Mouse (Mus musculus): ENCODE data around the gene Trp53rkb. TPM values are rescaled to one million over a fixed set of nuclear protein-coding genes. Genes with fewer than 3 reads are reported as not detected.

Trp53rkb gene
- polyA plus RNA-seq, 1 experiment from 2014 or later = 6.4 TPM

DNA sequence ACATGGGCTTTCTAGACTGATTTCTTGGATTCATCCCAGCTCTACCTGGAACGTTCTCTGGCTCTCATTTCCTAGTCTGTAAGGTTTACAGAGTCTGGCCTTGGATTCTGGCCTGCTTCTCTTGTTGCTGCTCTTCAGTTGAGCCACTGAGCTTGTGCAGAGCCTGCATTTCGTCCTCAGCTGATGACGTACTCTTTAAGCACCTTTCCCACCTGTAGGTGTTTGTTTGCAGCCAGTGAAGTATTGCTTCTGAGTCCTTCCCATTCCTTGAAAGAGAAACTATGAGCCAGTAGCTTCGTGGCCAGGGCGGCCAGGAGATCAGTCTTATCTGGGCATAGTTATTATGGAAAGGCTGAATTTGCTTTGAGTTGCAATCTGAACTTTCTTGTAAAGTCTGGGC, 32.1 kb downstream of the Trp53rkb start:
- Histone ChIP-seq H3K4me1 (replicated peaks) (peaks cover 26% of the 10 kb centered on the region), H3K9ac (no peak overlapping the region), H3K36me3 (no peaks in the 10 kb centered on the region), H3K4me3 (replicated peaks) (no peak overlapping the region), H3K27ac (no peak overlapping the region), H3K27me3 (replicated peaks) (no peaks in the 10 kb centered on the region), H3K9me3 (no peaks in the 10 kb centered on the region), H3K4me2 (replicated peaks) (no peak overlapping the region)
- ATAC-seq = no peak
- 78% methylated on average over 5 of the region's 5 CpGs for WGBS

DNA sequence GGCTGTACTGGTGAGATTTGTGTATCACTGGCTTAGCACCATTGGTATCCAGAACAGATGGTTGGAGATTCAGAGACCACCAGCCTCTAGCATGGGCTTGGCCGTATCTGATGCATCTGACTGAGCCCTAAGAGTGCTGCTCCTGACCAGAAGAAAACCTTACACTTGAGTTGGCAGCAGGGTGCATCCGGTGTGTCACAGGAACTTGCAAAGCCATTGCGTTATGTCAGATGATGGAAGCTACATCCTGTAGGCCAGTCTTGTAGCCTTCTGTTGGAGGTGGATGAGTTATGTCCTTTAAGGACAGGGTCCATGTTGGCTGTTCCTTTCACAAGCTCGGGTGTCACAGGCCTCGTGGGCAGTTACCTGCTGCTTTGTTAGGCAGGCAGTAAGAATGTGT, 32.7 kb downstream of the Trp53rkb start:
- no peaks in the 10 kb centered on the region for H3K9me3 ChIP-seq
- WGBS = 93% methylated on average over 5 of the region's 5 CpGs
- H3K4me1 ChIP-seq (replicated peaks) = peaks cover 26% of the 10 kb centered on the region
- no peak overlapping the region for H3K9ac ChIP-seq
- no peak overlapping the region for H3K27ac ChIP-seq
- H3K4me3 ChIP-seq (replicated peaks) = no peak overlapping the region
- no peak overlapping the region for H3K4me2 ChIP-seq (replicated peaks)
- no peaks in the 10 kb centered on the region for H3K27me3 ChIP-seq (replicated peaks)
- ATAC-seq = no peak
- no peaks in the 10 kb centered on the region for H3K36me3 ChIP-seq

DNA sequence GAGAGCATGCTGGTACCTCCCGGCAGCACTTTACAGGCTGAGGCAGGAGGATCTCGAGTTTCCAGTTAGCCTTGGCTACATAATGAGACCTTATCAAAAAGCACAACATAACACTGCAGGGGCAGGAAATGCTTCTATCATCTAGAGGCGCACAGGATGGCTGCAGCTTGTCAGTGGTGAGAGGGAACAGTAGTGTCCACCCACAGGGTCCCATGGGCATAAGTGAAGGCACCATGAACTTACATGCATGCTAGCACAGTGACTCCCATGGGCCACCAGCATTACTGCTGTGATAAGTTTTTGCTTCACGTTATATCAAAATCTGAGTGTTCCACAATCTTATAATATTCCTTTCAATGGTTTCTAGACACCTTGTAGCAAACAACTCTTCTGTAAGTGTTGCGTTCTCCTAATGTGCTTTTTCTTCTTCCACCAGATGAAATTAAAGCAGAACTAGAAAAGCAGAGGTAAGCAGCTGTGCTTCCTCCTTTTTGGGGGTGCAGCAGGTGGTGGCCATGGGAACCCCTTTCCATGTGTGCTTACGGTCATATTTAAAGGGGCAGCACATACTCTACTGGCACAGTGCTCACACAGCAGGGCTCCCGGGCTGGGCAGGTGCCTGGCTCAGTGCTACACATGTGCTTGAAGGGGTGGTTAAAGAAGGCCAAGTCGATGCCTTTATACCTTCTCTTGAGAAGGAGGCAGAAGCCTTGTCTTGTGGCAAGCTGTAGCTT, 34.3 kb downstream of the Trp53rkb start:
- Histone ChIP-seq H3K27ac (no peak overlapping the region), H3K4me1 (replicated peaks) (peaks cover 10% of the 10 kb centered on the region), H3K9me3 (no peaks in the 10 kb centered on the region), H3K4me3 (replicated peaks) (no peak overlapping the region), H3K4me2 (replicated peaks) (no peak overlapping the region), H3K27me3 (replicated peaks) (no peaks in the 10 kb centered on the region), H3K36me3 (no peaks in the 10 kb centered on the region), H3K9ac (no peak overlapping the region)
- ATAC-seq = no peak
- 88% methylated on average over 8 of the region's 8 CpGs for WGBS

DNA sequence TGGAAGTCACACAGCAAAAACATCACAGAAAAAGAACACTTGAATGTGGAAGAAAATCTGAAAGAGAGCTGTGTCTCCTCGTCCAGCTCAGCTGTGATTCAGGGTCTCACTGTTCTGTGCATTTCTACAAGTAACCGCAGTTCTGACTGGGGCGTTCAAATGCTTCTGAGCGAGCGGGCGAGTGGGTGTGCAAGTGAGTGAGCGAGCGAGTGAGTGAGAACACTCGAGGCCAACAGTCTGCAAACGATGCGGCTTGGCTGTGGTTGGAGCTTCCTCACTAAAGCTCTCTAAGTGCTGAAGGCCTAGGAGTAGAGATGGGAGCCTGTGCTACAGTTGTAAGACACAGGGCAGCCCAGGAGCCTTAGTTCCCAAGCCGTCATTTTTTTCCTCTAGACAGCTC, 36.0 kb downstream of the Trp53rkb start:
- Histone ChIP-seq H3K4me3 (replicated peaks) (no peak overlapping the region), H3K36me3 (no peaks in the 10 kb centered on the region), H3K27ac (no peak overlapping the region), H3K9ac (no peak overlapping the region), H3K4me1 (replicated peaks) (no peaks in the 10 kb centered on the region), H3K4me2 (replicated peaks) (no peak overlapping the region), H3K9me3 (no peaks in the 10 kb centered on the region), H3K27me3 (replicated peaks) (no peaks in the 10 kb centered on the region)
- no peak for ATAC-seq
- 89% methylated on average over 12 of the region's 12 CpGs for WGBS

DNA sequence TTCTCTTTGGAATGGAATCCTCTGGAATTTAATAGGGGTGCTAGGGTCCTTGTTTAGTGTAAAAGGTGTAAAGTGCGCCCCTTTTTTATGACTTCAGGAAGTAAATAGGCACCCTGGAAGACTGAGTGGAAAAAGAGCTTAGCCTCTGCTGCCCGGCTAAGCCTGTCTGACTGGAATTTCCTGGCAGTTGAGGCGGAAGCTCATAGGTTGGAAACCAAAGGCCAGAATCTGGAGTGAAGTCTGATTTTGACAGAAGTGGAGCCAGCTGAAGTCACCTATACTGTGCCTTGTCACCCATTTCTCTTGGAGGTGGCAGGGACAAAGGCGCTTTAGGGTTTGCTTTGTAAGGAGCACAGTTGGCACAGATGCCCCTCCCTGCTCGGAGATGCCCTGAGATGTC, 38.0 kb downstream of the Trp53rkb start:
- ATAC-seq = peak; percentile 84
- Histone ChIP-seq H3K9me3 (no peaks in the 10 kb centered on the region), H3K27me3 (replicated peaks) (no peaks in the 10 kb centered on the region), H3K4me1 (replicated peaks) (no peaks in the 10 kb centered on the region), H3K4me2 (replicated peaks) (no peak overlapping the region), H3K4me3 (replicated peaks) (no peak overlapping the region), H3K9ac (no peak overlapping the region), H3K27ac (no peak overlapping the region), H3K36me3 (0 out of 2 replicates have a peak, but pooled peaks cover 3% of the 10 kb centered on the region)
- 78% methylated on average over 5 of the region's 5 CpGs for WGBS

DNA sequence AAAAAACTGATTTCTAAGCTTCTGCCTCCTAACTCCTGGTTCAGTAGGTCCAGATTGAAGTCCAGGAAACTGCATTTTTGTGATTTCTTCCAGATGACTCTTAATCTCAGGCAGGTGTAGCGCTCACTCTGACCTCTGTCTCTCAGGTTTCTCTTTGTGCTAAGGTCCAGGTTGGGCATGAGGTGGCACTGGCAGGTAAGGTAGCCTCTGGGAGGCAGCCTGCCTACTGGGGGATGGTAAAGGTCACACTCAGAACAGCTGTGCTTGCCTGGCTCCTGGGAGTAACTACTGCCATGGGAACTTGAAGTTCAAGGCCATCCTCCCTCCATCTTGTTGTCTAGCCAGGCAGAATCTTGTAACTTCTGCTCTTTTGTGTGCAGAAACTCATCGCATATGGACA, 41.8 kb downstream of the Trp53rkb start:
- Histone ChIP-seq H3K4me2 (replicated peaks) (no peak overlapping the region), H3K27me3 (replicated peaks) (no peaks in the 10 kb centered on the region), H3K27ac (no peak overlapping the region), H3K4me1 (replicated peaks) (no peaks in the 10 kb centered on the region), H3K9me3 (no peaks in the 10 kb centered on the region), H3K4me3 (replicated peaks) (no peak overlapping the region), H3K36me3 (peaks cover 12% of the 10 kb centered on the region; the same call in 1 of the 2 replicates), H3K9ac (no peak overlapping the region)
- ATAC-seq = no peak
- 95% methylated on average over 2 of the region's 2 CpGs for WGBS

DNA sequence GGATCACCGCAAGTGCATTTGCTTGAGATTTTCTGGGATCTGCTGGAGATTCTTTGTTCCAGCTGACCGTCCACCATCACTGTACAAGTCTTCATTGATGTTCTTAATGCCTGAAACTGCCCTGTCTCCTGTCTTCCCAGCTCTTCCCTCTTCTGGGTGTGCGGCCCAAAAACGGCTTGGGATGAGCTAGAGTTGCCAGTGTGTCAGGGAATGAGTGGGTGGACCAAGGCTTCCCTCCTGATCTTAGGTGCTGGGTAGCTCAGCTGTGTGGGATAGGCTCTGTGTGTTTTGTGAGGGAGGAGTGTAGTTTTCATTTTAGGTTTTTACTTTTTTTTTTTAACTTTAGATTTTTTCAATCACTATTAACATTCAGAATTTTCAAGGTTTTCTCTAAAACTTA, 42.5 kb downstream of the Trp53rkb start:
- Histone ChIP-seq H3K27me3 (replicated peaks) (no peaks in the 10 kb centered on the region), H3K4me2 (replicated peaks) (no peak overlapping the region), H3K36me3 (peaks cover 12% of the 10 kb centered on the region; the same call in 1 of the 2 replicates), H3K4me3 (replicated peaks) (no peak overlapping the region), H3K27ac (no peak overlapping the region), H3K9me3 (no peaks in the 10 kb centered on the region), H3K9ac (no peak overlapping the region), H3K4me1 (replicated peaks) (no peaks in the 10 kb centered on the region)
- 85% methylated on average over 4 of the region's 4 CpGs for WGBS
- ATAC-seq = no peak

DNA sequence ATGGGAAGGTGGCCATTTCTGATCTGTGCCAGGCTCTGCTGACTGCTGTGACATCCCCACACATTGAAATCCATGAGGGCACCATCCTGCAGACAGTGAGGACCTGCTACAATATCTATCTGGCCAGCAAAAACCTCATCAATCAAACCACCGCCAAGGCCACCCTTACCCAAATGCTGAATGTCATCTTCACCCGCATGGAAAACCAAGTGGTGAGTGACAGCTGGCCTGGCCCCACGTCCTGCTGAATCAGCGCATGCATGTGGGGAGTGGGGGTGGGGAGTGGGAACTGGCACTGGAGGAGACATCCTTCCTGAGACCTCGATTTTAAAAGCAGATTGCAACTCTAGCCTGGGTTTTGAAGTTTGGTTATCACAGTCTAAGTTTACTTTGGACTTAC, 43.2 kb downstream of the Trp53rkb start:
- no peak overlapping the region for H3K27ac ChIP-seq
- H3K4me1 ChIP-seq (replicated peaks) = no peaks in the 10 kb centered on the region
- H3K27me3 ChIP-seq (replicated peaks) = no peaks in the 10 kb centered on the region
- WGBS = 70% methylated on average over 5 of the region's 5 CpGs
- no peak overlapping the region for H3K4me3 ChIP-seq (replicated peaks)
- no peaks in the 10 kb centered on the region for H3K9me3 ChIP-seq
- ATAC-seq = no peak
- H3K9ac ChIP-seq = no peak overlapping the region
- peaks cover 12% of the 10 kb centered on the region; the same call in 1 of the 2 replicates for H3K36me3 ChIP-seq
- H3K4me2 ChIP-seq (replicated peaks) = no peak overlapping the region

DNA sequence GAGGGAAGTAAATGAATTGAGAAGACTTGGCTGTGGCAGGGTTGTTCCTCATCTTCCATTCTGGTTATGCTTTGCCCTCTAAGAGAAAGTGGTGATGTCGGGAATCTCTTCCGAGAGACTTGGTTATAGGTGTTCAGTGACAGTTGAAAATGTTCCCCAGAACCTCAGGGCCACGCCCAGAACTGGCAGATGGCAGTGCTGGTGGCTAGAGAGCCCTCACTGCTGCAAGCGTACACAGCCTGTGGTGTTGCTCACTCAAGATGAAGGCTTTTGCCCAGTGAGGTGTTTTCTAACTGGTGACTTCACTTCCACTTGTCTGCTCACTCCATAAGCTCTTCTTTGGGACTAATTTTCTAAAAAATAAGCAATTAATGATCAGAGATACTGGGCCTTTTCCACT, 49.5 kb downstream of the Trp53rkb start:
- Histone ChIP-seq H3K27me3 (replicated peaks) (no peaks in the 10 kb centered on the region), H3K4me3 (replicated peaks) (no peak overlapping the region), H3K4me2 (replicated peaks) (no peak overlapping the region), H3K9ac (no peak overlapping the region), H3K36me3 (peaks cover 8% of the 10 kb centered on the region; the same call in 1 of the 2 replicates), H3K9me3 (no peaks in the 10 kb centered on the region), H3K4me1 (replicated peaks) (no peaks in the 10 kb centered on the region), H3K27ac (no peak overlapping the region)
- 82% methylated on average over 4 of the region's 4 CpGs for WGBS
- ATAC-seq = no peak

Other genes starting within 250 kb of the Trp53rkb start
- 9.6 and 10.6 TPM in 2 replicates for gene Prex1, start 78.7 kb upstream of the Trp53rkb start, polyA plus RNA-seq (2015; fragmentation: Nextera tagmentation; extraction: Ambion mirVana)
- gene Arfgef2, start 13.1 kb downstream of the Trp53rkb start, polyA plus RNA-seq (2015; fragmentation: Nextera tagmentation; extraction: Ambion mirVana) = 6.7 and 6.9 TPM in 2 replicates
- gene Cse1l, start 113.5 kb downstream of the Trp53rkb start, polyA plus RNA-seq (2015; fragmentation: Nextera tagmentation; extraction: Ambion mirVana) = 92.2 and 107 TPM in 2 replicates
- gene Stau1, start 203.8 kb downstream of the Trp53rkb start, polyA plus RNA-seq (2015; fragmentation: Nextera tagmentation; extraction: Ambion mirVana) = 62.8 and 70.5 TPM in 2 replicates
- 45.9 and 47.7 TPM in 2 replicates for gene Ddx27, start 222.7 kb downstream of the Trp53rkb start, polyA plus RNA-seq (2015; fragmentation: Nextera tagmentation; extraction: Ambion mirVana)

All from intestine, embryonic 15.5 days (tissue).